Mouse (Mus musculus) left cerebral cortex, postnatal 14 days (tissue): ENCODE data around the gene Zmat3. TPM values are rescaled to one million over a fixed set of nuclear protein-coding genes. Genes with fewer than 3 reads are reported as not detected.

Experiments used
- DNase-seq, 2 experiments: peaks; one replicate each; pipeline ENCODE4 v3.0.0; 2021 to 2022; ENCODE audit warnings: low spot score in 2 of 2, mixed read lengths in 1 of 2
- intact Hi-C: fragments of 180-260 bp; cut with DNase I; formaldehyde crosslinking; loops from one replicate; pipeline ENCODE4 v1.15.1; 2025
- long read RNA-seq, 2 experiments: library from polyadenylated mRNA; stranded (forward); transcript quantifications; one replicate each; pipeline ENCODE4 v2.0.0; 2021
- total RNA-seq, 2 experiments: library from RNA; stranded (reverse); gene quantifications; 2 replicates each; pipeline ENCODE4 v1.2.3; 2021

Zmat3 gene
- 100 to 1,000 TPM; 104 to 117 TPM for total RNA-seq
- long read RNA-seq, experiment 1, full-length matches to known transcripts: 6 of 33 reads
- long read RNA-seq, experiment 1, partial matches to known transcripts: 0 of 33 reads
- long read RNA-seq, experiment 1, other reads (novel, unspliced or antisense): 27 of 33 reads
- long read RNA-seq, experiment 2, full-length matches to known transcripts: 11 of 28 reads
- long read RNA-seq, experiment 2, partial matches to known transcripts: 0 of 28 reads
- long read RNA-seq, experiment 2, other reads (novel, unspliced or antisense): 17 of 28 reads

DNA sequence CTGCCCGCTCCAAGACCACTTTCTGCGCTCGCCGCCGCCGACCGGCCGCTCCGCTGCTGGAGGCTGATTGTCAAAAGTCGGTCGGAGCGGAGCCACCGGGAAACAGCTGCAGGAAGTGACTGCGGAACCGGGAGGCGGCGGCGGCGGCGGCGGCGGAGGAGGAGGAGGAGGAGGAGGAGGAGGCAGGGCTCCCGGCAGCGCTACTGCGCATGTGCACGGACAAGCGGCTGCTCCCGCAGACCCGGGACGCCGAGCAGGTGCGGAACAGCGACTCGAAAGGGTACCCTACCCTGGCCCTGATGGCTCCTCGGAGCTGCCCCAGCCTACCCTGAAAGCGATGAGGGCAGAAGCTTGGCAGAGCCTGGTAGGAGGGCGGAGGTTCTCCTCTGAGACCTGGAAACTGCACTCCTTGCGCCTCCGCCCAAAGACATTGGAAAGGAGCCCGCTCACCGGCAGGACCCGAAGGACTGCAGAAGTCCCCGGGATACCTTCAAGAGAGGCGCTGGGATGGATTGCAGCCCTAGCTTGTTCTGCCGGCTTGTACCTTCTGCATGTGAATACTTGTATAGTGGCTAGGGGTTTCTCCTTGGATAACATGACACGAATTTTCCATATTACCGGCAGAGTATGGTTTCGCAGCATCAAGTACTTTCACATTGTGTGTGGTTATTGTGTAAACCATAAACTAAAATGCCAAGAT, at the start of gene Zmat3:
Gene Zmat3 (minus strand): TSS at position 469 of the 700 bp plus-strand sequence.
- intact Hi-C loops: loop anchor here (2.0 kb wide), 1 partner anchor 31 kb away; the partner anchor contains the start of gene Pik3ca
- DNase-seq: peak; percentile 60 to 86

DNA sequence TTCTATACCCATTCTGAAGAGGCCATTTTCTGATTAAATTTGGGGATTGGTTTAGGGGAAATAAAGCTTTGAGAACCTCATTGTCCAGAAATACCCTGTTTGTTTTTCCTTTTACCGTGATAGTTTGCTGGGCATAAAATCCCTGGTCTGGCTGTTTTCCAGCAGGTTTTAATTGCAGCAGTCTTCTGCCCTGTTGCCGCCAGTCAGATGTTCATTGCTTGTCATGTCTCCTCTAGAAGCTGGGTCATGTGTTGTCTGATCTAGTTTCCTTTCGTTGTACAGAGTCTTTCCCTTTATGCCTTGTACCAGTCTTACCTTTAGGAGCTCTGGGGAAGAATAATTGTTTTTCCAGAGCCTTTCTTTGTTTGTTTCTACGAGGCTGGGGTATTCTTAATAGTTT, 48.6 kb upstream of the Zmat3 start:
- intact Hi-C loops: no loop called here
- no peak for DNase-seq

DNA sequence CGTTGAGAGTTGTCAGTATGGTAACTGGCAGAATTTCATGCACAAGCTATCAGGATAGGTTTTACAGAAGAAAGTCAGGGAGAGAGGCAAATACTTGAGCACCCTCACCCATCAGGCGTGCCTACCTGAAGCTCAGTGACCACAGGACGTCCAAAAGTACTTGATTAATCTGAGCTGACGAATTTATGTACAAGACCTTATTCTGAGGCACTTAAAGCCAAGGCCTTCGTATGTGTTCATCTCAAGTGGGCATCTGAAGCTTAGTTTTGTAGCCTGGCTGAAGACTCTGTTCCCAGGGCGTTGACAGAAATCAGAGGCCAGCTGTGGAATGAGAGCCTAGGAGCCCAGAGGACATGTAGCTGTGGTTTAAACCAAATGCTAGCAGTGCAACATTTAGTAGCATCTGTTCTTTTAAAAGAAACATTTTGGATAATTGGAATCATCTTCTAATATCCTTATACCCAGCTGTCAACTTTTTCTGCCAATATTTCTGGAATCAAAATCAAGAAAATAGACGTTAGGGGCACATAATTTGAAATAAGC, 46.8 kb upstream of the Zmat3 start:
- intact Hi-C loops: no loop called here
- no peak for DNase-seq

DNA sequence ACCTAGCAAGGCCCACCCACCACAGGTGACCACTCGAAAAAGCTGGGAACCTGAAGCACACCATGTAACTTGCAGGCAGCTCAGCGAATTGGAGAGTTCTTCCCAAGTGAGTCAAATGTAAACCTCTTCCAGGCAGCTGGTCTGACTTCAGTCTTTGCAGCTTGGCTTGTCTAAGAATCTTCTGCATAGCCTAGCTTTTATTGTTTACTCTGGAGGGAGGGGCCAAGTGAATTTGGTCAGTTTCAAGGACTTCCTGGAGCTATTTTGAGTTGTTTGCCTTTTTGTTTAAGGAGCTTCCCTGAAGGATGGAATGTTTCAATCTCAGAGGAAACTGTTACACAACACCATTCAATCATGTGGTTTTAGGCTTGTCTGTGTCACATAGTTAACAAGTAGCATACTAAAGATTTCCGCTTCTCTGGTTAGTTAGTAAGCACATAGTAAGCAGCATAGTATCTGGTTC, 43.0 kb upstream of the Zmat3 start:
- no peak for DNase-seq
- intact Hi-C loops: no loop called here

DNA sequence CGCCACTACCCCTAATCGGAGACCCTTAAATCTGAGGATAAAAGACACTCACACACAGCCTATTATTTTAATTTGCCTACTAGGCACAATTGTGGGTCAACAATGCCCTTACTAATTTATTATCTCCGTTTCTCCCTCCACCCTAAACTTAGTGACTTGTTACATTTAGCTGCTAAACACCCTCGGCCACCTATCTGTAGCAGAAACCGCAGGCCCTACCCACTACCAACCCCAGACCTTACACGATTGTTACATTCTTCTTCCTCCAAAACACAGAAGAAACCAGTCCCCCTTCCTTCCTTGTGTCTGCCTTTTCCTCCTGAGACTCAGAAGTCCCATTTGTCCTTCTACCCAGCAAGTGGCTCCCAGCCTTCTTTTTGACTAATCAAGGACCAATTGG, 41.0 kb upstream of the Zmat3 start:
- DNase-seq: no peak
- intact Hi-C loops: no loop called here

DNA sequence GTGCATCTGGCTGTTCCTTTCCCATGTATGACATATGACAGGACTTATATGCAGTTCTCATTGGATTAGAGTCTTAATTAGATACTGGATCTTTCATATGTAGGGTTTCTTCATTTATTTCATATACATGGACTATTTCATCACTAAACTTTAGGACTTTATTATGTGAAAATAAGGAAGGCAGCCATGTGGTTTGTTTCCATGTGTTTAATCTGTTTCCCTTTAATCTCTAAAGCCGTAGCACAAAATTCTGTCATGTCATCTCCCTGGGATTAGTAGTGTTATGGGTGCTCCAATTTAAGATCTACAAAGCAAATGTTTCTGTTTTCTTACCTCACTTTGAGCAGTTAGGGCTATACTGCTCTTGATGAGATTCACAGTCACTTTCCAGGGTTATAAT, 39.9 kb upstream of the Zmat3 start:
- no peak for DNase-seq
- intact Hi-C loops: no loop called here

DNA sequence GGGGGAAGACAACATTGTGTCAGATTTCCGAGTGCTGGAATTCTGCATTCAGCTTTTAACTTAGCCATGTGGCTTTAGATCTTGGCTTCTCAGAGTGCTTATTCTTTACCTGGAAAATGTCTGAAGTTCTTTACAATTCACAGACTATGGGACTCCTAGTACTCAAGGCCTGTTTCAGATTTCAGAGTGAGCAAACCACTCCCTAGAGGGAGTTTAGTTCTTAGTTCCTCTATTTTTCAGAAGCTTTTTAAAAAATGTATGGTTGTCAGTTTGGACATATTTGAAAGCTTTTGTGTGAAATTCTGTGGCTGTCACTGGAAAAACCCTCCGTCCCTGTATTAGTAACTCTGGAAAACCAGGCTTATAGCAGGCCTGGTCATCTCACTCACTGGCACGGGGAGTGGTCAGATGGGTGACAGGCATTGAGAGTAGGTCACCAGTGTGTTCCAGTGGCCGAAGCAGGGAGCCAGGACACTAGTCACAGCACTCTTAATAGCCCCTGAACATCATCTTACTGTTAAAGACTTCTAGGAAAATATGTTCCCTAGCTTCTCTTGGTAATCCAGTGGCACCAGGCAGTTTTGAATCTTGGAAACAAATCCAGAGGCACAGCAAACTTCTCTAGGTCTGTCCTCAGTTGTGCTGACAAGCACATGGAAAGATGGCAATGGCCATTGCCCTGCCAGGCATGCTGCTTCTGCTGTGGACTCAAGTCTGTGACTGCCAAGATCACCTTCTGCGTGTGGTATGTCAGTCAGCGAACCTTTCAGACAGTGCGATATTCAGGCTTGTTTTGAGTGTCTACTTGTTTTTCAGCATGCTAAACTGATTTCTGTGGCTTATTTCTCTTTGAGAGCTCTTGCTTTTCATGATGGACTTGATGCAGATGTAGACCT, 37.4 kb upstream of the Zmat3 start:
- intact Hi-C loops: no loop called here
- DNase-seq: no peak

DNA sequence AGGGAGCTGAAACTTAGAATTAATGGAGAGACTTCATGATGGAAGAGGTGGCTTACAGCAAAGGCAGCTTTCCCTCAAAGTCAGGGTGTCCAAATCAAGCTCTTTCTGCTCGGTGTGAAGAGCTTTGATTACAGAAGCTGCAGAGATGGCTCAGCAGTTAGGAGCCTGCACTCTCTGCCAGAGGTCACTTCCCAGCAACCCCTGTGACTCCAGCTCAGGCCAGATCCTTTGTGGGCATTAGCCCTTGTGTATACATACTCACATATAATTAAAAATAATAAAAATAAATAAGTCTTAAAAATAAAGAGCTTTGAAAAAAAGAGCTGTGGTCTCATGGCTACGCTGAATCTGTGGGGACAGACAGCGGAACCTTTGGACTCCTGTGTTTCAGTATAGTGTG, 35.8 kb upstream of the Zmat3 start:
- DNase-seq: no peak
- intact Hi-C loops: no loop called here

DNA sequence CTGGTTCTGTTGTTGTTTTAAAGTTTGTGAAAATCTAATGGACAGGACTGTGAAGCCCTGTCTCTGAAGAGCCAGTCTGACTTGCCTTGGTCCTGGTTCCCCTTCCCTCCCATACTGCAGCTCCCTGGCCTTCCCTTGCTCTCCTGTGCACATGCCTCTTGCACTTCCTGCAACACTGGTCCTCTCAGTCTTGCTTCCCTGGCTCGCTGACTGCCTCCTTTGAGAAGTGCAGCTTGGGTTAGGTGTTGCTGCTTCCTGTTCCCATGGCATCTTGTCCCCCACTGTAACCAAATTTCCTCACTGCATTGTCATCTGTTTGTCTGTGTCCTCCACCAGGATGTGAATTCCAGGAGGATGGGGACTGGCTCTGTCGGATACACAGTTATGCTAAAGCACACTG, 34.1 kb upstream of the Zmat3 start:
- intact Hi-C loops: loop anchor here (5.0 kb wide), 1 partner anchor 58 kb away; no protein-coding TSS in a partner anchor
- DNase-seq: no peak

DNA sequence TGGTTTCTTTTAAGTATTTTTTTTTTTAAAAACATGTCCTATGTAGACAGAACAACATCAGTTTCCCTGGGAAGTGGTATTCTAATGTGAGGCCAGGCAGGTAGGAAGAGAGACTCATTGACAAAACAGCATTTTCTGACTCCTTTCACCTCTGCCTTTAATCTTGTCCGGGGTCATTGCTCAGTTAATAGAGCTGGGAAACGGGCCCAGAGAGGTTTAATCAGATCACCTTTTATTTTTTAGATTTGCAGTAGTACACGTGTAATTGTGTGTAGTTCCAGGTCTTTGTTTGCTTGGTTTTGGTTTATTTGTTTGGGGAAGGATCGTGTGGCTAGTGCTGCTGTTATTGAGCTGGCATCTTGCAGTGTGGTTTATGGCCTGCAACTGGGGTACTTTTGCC, 33.6 kb upstream of the Zmat3 start:
- DNase-seq: no peak
- intact Hi-C loops: loop anchor here (5.0 kb wide), 1 partner anchor 57 kb away; no protein-coding TSS in a partner anchor

DNA sequence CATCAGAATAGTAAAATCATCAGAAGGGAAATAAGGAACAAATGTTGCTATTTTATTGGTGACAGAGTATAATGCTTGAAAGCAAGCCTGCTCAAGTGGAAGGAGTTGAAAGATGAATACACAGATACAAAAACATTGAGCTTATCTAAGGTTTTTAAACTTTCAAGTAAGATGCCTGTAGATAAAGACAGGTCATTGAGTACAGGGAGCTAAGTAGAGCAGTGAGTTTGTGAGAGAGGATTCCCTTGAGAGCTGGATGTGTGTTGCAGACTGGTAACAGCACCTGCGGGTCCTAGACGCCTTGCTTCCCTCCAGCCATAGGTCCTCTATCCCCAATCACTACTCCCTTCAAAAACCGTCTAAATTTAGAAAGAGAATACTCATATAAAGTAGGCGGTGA, 32.8 kb upstream of the Zmat3 start:
- no peak for DNase-seq

DNA sequence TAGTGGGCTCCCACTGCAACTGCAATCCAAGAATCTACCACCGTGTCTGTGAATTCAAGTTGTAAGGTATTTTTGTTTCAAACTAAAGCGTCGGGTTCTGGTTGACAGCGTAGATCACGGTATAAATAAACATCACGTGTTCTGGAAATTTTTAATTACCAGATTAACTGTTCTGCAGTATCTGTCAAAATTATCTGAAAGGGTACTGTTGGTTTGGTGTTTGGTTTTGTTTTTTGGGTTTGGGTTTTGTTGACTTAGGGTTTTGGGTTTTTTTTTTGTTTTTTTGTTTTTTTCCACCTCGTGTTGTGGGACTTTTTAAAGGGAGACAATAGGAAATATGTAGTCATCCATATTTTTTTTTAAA, 32.3 kb upstream of the Zmat3 start:
- intact Hi-C loops: loop anchor here (5.0 kb wide), 1 partner anchor 56 kb away; no protein-coding TSS in a partner anchor
- DNase-seq: no peak

More for the DNA sequence above, 32.8 kb upstream of the Zmat3 start:
- intact Hi-C loops: loop anchor here (5.0 kb wide), 1 partner anchor 56 kb away; no protein-coding TSS in a partner anchor

DNA sequence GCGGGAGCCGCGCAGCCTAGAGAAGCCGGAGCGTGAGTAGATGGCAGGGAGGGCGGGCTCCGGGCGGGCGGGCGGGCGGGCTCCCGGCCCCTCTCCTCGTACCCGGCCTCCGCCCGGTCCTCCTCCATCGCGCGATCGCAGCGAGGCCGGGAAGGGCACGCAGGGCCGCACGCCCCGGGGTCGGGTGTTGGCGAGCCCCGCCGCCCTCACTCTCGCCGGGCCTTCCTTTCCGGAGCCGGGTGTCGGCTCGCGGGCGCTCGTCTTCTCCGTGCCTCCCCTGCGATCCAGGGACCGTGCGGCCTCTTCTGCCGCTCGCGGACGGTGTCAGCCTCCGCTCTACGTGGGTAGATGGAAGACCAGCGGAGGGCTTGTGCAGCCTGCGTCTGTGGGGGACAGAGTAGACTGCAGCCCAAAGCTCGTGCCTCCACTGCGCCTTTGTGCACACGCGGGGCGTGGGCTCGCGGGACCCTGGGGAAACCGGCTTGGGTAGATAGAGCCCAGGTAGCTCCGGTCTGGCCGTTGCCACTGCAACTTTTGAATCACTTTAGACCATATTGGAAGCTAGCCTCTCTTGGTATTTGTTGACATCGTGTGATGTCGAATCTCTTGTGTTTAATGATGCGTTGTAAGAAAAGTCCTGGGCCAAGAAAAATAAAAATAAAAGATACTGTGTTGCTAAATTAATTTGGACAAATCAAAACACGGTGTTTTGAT, 31.8 kb upstream of the Zmat3 start, which contains the start of gene Pik3ca:
Gene Pik3ca (plus strand): TSS at position 211 of the 714 bp plus-strand sequence.
- intact Hi-C loops: loop anchor here (2.0 to 5.0 kb wide), 2 partner anchors 33 to 55 kb away; no protein-coding TSS in a partner anchor
- peak; percentile 46 to 54 for DNase-seq

DNA sequence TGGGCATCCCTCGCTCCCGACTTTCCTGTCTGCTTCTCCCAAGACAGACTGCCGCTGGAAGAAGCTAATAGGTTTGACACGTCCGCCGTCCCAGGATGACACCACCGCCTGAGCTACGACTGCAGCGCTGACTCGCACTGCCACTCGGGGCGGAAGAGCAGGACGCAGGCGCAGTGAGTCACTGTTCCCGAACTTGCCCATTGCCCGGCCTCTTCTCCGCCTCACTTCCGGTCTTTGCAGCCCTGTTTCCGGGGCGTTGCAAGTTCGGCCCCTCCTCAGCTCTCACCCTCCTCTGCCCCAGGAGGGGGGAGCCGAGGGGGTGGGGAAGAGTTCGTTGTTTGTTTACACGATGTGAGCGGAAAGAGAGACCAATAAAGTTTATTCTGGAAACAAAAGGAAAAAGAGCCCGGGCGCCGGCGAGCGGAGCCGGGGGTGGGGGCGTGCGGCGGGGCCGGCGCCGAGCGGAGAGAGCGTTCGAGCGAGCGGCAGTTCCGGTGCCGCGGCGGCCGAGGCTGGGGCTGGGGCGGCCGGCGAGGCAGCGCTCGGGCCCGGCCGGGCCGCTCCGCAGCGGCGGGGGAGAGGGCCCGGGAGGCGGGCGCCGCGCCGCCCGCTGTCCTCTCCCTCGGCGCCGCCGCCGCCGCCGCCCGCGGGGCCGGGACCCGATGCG, 31.1 kb upstream of the Zmat3 start:
- peak; percentile 95 to 97 for DNase-seq
- intact Hi-C loops: loop anchor here (2.0 to 5.0 kb wide), 2 partner anchors 32 to 55 kb away; no protein-coding TSS in a partner anchor

DNA sequence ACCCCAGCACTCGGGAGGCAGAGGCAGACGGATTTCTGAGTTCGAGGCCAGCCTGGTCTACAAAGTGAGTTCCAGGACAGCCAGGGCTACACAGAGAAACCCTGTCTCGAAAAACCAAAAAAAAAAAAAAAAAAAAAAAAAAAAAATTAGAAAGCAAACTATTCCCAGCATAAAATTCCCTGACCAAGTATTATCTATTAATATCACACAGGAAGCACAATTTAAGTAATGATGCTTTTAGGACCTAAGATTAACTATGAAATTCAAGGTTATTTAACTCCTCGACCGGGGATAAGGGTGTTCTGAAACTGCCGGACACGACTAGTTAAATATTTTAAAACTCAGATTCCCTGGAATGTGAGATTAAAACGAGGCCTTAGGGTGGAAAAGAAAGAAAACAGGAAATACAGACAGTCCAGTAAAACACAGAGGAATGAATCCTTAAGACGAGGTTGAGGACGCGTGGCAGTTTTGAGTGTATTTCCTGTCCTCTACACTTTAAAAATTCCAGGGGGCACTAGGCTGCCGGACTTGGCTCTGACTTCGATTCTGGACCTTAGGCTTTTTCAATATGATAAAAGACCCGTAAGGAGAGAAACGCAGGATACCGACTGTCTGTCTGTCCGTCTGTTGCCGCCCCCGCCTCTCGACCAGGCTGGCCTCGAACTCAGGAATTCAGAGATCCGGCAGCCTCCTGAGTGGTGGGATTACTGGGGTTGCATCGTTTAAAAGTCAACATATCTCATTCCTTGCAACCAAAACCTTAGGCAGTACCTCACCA, 30.1 kb upstream of the Zmat3 start:
- peak in 1 of 2 experiments; percentile 35 for DNase-seq
- intact Hi-C loops: loop anchor here (2.0 to 5.0 kb wide), 2 partner anchors 31 to 54 kb away; no protein-coding TSS in a partner anchor

DNA sequence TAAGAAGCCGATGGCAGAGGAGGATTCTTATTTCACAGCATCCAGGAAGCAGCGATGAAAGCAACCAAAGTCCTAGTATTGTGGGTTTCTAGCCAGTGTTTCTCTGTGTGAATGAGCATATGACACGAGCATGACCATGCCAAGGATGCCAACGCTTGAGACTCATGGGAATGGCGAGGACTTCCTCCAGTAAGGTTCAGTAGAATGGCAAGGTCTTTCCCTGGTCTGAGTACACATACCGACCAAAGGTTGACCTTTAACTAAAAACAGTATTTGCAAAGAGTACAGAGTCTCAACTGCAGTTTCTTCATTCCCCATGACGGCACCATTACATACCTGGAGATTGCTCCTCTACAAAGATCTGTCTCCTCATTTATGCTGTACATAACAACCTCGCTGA, 28.2 kb upstream of the Zmat3 start:
- no peak for DNase-seq
- intact Hi-C loops: no loop called here

DNA sequence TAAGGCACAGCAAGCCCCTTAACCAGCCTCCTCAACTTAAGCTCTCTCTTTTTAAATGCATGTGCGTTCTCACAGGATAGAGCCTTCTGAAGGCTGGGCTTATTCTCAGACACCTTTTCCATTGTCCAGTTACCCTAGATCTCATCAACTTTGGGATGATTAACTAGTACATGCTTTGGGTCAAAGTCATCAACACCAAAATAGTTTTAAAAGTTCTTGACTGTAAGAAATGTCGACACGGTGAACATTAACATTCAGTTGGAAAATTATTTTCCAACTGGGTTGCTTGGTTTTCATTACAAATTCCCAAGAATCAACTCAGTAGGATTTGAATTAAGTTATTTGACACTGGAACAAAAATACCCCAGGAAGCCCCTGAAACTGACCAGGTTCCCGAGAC, 27.0 kb upstream of the Zmat3 start:
- no peak for DNase-seq
- intact Hi-C loops: no loop called here
